Mouse (Mus musculus) embryonic fibroblast, embryonic 13.5 days (primary cell): ENCODE data around the gene Rad51b.

ENCODE experiments used
- CTCF ChIP-seq: IDR thresholded peaks from 2 replicates; pipeline ENCODE4 v1.5.1; 2011; ENCODE audit warnings: mild to moderate bottlenecking, control low read depth, low read length, moderate library complexity, borderline replicate concordance; ENCODE audit not compliant: insufficient read depth
- POLR2A ChIP-seq: IDR thresholded peaks from 2 replicates; pipeline ENCODE4 v1.6.1; 2011; ENCODE audit warnings: low read depth, mild to moderate bottlenecking, control low read depth, low read length, moderate library complexity

DNA sequence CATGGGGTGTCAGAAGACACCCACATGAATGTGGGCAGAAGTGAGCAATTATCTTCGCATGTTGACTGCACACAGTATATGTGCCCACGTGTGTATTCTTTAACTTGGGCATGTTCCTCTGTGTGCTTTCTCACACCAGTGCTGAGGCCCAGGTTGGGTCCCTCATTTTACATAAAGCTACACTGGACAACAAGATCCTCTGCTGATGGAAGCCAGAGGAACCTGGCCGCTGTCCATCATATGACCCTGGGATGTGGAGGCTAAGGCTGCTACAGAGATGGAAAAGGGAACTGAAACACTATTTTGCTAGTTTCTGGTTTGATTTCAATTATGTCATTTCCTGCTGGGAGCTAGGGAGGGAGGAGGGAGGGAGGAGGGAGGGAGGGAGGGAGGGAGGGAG lies 544.2 kb downstream of the Rad51b start:
- TF ChIP-seq POLR2A (no peak), CTCF (no peak)
